Mouse (Mus musculus) G1E (cell line): ENCODE data around the gene Ptcd1.

Experiments
- CTCF ChIP-seq: IDR thresholded peaks from 2 replicates; pipeline ENCODE4 v1.5.1; 2012; ENCODE audit warnings: low read depth, low read length, inconsistent platforms, mixed read lengths
- GATA1 ChIP-seq: IDR thresholded peaks from 2 replicates; pipeline ENCODE4 v1.6.1; 2012; ENCODE audit warnings: borderline replicate concordance, low read length, inconsistent platforms, mixed read lengths
- GATA2 ChIP-seq: IDR thresholded peaks from 2 replicates; pipeline ENCODE4 v1.6.1; 2012; ENCODE audit warnings: low read depth, low read length, inconsistent platforms, borderline replicate concordance
- POLR2AphosphoS5 ChIP-seq: IDR thresholded peaks from 2 replicates; pipeline ENCODE4 v1.6.1; 2012; ENCODE audit warnings: low read depth, low read length, inconsistent platforms; ENCODE audit not compliant: insufficient replicate concordance
- TAL1 ChIP-seq: conservative IDR thresholded peaks from 2 replicates; pipeline ENCODE4 v1.6.1; 2012; ENCODE audit warnings: low read depth, low read length, inconsistent platforms, mixed read lengths

GRCm38 (mm10) chr5:145207954-145208353 is 41.0 kb upstream of the Ptcd1 start:
- TF ChIP-seq POLR2AphosphoS5 = no peak
- TF ChIP-seq CTCF = no peak
- no peak for TF ChIP-seq GATA1
- TF ChIP-seq TAL1 = no peak
- no peak for TF ChIP-seq GATA2
